Mouse (Mus musculus) liver, embryonic 14.5 days (tissue): ENCODE measurements around the gene Snrnp25.

Experiments
- CTCF ChIP-seq: IDR thresholded peaks from 2 replicates; pipeline ENCODE4 v1.5.1; 2016; ENCODE audit warnings: antibody characterized with exemption, low read depth, control low read depth
- EP300 ChIP-seq: IDR thresholded peaks from 2 replicates; pipeline ENCODE4 v1.6.1; 2016; ENCODE audit warnings: antibody characterized with exemption, low read depth

DNA sequence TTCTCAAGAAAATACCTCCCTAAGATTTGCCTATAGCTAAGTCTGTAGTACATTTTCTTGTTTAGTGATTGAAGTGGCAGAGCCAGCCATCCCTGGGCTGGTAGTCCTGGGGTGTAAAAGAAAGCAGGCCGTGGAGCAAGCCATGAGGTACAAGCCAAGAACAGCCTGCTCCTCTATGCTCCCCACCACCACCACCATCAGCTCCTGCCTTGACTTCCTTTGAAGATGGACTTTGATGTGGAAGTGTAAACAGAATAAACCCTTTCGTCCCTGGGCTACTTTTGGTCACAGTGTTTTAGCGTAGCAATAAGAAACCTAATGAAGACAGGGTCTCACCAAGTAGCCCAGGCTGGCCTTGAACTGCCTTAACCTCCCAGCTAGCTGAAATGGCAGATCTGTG lies 7.4 kb upstream of the Snrnp25 start:
- TF ChIP-seq EP300 (no peak), CTCF (no peak)
